Comparison of ENCODE assay signal across 12 mouse cellular contexts in the genomic region with DNA sequence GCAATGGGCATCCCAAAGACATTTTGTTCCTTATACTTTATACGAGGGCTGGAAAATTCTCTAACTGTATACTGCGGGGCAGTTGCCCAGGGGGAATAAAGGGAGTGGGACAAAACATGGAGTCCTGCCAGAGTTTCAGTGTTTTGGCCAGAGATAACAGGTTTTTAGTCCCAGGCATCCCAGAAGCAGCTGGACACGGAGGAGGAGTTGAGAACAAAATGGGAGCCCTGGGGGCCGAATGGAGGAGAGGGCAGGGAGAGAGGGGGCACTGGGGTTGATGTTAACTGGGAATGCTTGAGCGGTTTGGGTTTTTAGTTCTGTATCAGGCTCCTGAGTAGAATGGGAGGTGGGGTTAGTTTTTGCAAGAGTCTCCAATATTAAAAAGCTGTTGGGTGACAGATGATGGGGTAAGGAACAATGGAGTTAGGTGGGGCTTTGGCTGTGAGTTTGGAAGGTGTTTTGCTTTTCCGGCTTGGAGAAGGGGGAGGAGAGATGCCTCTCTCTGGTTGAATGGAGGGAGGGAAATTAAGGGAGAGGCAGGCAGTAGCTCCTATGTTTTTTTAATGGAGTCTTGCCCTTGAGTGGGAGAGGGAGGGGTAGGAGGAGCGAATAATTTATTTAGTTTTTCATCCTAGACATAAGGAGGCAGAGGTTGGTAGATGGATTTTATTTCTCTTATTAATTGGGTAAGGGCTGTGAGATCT. TPM values are rescaled to one million over a fixed set of nuclear protein-coding genes. Genes with fewer than 3 reads are reported as not detected.
A peak's percentile ranks its signal among the peaks of the same experiment; 100 is the strongest.
DNase-seq lines count a peak whose midpoint lies in the region; ATAC-seq and TF ChIP-seq lines count a peak whose summit lies in the region.
"Had no signal": no experiment of that assay in that cellular context is flagged by ENCODE, and none has a peak within 500 bp of the region (broad histone marks: within the 10 kb centered on the region; RNA-seq: fewer than 3 reads in every experiment).

No protein-coding gene starts in this region.

- no peak overlapping the region for H3K4me2 ChIP-seq in forebrain, embryonic 15.5 days (replicated peaks)
- H3K4me2 ChIP-seq in kidney, postnatal 0 days (ENCODE audit: low read length), result no peak overlapping the region
- H3K4me2 ChIP-seq in hindbrain, embryonic 16.5 days (ENCODE audit: low read length), result peak overlapping the region; percentile 15; the same call in 1 of the 2 replicates

- no peak for TF ChIP-seq EP300 in ES-Bruce4 (IDR thresholded peaks at IDR 0.05; ENCODE audit: insufficient read depth, low read depth, low read length)

- DNase-seq in forebrain, embryonic 10.5 days (ENCODE audit: extremely low spot score, low spot score), result no peak
- peak; percentile 36 for DNase-seq in kidney, postnatal 0 days (ENCODE audit: low spot score)
- DNase-seq in kidney, adult 8-10 months, result no peak
- no peak for DNase-seq in right cerebral cortex, postnatal 25 days
- no peak for DNase-seq in layer of hippocampus, postnatal 25 days (ENCODE audit: extremely low spot score in 1 of 2, low spot score in 1 of 2)
- DNase-seq: cerebellum, adult 9-11 months; thymus, adult 18-20 months had no signal

- WGBS in forebrain, embryonic 15.5 days, result 56% methylated on average over 7 of the region's 7 CpGs
- 91% methylated on average over 7 of the region's 7 CpGs for WGBS in forebrain, embryonic 10.5 days
- WGBS in kidney, postnatal 0 days, result 50% methylated on average over 7 of the region's 7 CpGs
- 59% methylated on average over 7 of the region's 7 CpGs for WGBS in hindbrain, embryonic 16.5 days

- ATAC-seq in forebrain, embryonic 15.5 days (replicated peaks), result no peak; the same call in 1 of the 2 replicates
- ATAC-seq in kidney, postnatal 0 days (replicated peaks; ENCODE audit: low FRiP score, low read depth), result 0 out of 2 replicates have a peak, but pooled peaks have one; percentile 10
- peak; percentile 75 for ATAC-seq in hindbrain, embryonic 16.5 days

- H3K4me1 ChIP-seq in forebrain, embryonic 15.5 days, result peaks cover 22% of the 10 kb centered on the region
- H3K4me1 ChIP-seq in forebrain, embryonic 10.5 days, result peaks cover 4% of the 10 kb centered on the region
- H3K4me1 ChIP-seq in kidney, postnatal 0 days (replicated peaks; ENCODE audit: insufficient read depth, low read length), result 0 out of 2 replicates have a peak, but pooled peaks cover 3% of the 10 kb centered on the region
- H3K4me1 ChIP-seq in ES-Bruce4 (ENCODE audit: control insufficient read depth, insufficient read depth, low read length), result peaks cover 3% of the 10 kb centered on the region
- peaks cover 4% of the 10 kb centered on the region for H3K4me1 ChIP-seq in hindbrain, embryonic 16.5 days (ENCODE audit: control insufficient read depth, insufficient read depth, low read depth, low read length)

- H3K9me3 ChIP-seq in forebrain, embryonic 15.5 days, result no peaks in the 10 kb centered on the region
- no peaks in the 10 kb centered on the region for H3K9me3 ChIP-seq in forebrain, embryonic 10.5 days
- H3K9me3 ChIP-seq in kidney, postnatal 0 days (replicated peaks; ENCODE audit: low read length), result no peaks in the 10 kb centered on the region
- no peaks in the 10 kb centered on the region for H3K9me3 ChIP-seq in ES-Bruce4 (replicated peaks; ENCODE audit: control insufficient read depth, insufficient read depth, low read length, poor library complexity, severe bottlenecking)
- H3K9me3 ChIP-seq in hindbrain, embryonic 16.5 days (ENCODE audit: control insufficient read depth, low read length), result no peaks in the 10 kb centered on the region
- H3K9me3 ChIP-seq: megakaryocyte, embryonic 14.5 days had no signal

- 0 out of 2 replicates have a peak overlapping the region, but pooled peaks have one; percentile 34 for H3K27ac ChIP-seq in forebrain, embryonic 15.5 days (replicated peaks)
- H3K27ac ChIP-seq in forebrain, embryonic 10.5 days, result no peak overlapping the region
- no peak overlapping the region for H3K27ac ChIP-seq in kidney, postnatal 0 days
- H3K27ac ChIP-seq in ES-Bruce4 (ENCODE audit: insufficient read depth, low read length), result peak overlapping the region; percentile 95
- H3K27ac ChIP-seq in hindbrain, embryonic 16.5 days (ENCODE audit: low read depth, low read length), result peak overlapping the region; percentile 48; the same call in 1 of the 2 replicates
- H3K27ac ChIP-seq: layer of hippocampus, adult 2 months had no signal

- no peak for TF ChIP-seq CTCF in kidney, postnatal 0 days (IDR thresholded peaks at IDR 0.05; ENCODE audit: low read depth)
- TF ChIP-seq CTCF in ES-Bruce4 (IDR thresholded peaks at IDR 0.05; ENCODE audit: low read depth, low read length), result no peak

- H3K9ac ChIP-seq in forebrain, embryonic 15.5 days (replicated peaks), result no peak overlapping the region
- H3K9ac ChIP-seq in kidney, postnatal 0 days (ENCODE audit: low read depth, low read length), result no peak overlapping the region
- peak overlapping the region; percentile 79; the same call in 1 of the 2 replicates for H3K9ac ChIP-seq in ES-Bruce4 (ENCODE audit: low read depth, poor library complexity, severe bottlenecking)
- no peak overlapping the region for H3K9ac ChIP-seq in hindbrain, embryonic 16.5 days (ENCODE audit: low read depth, low read length)

- TF ChIP-seq POLR2A in ES-Bruce4 (IDR thresholded peaks at IDR 0.05; ENCODE audit: insufficient read depth, low read length), result no peak

- H3K36me3 ChIP-seq in forebrain, embryonic 15.5 days, result peaks cover 35% of the 10 kb centered on the region
- H3K36me3 ChIP-seq in forebrain, embryonic 10.5 days (replicated peaks), result peaks cover 96% of the 10 kb centered on the region
- H3K36me3 ChIP-seq in kidney, postnatal 0 days (ENCODE audit: insufficient read depth, low read length), result peaks cover 10% of the 10 kb centered on the region; the same call in 1 of the 2 replicates
- H3K36me3 ChIP-seq in ES-Bruce4 (ENCODE audit: control insufficient read depth, insufficient read depth, low read length, poor library complexity, severe bottlenecking), result peaks cover 29% of the 10 kb centered on the region
- peaks cover 5% of the 10 kb centered on the region for H3K36me3 ChIP-seq in hindbrain, embryonic 16.5 days (ENCODE audit: control insufficient read depth, insufficient read depth, low read length)

- no peaks in the 10 kb centered on the region for H3K27me3 ChIP-seq in forebrain, embryonic 15.5 days
- H3K27me3 ChIP-seq in forebrain, embryonic 10.5 days (ENCODE audit: poor library complexity, severe bottlenecking), result no peaks in the 10 kb centered on the region
- H3K27me3 ChIP-seq in kidney, postnatal 0 days (ENCODE audit: insufficient read depth, low read length), result no peaks in the 10 kb centered on the region
- no peaks in the 10 kb centered on the region for H3K27me3 ChIP-seq in ES-Bruce4 (ENCODE audit: control insufficient read depth, insufficient read depth, low read length, poor library complexity, severe bottlenecking)
- H3K27me3 ChIP-seq in hindbrain, embryonic 16.5 days (replicated peaks; ENCODE audit: control insufficient read depth, insufficient read depth, low read length), result no peaks in the 10 kb centered on the region
- H3K27me3 ChIP-seq: megakaryocyte, embryonic 14.5 days had no signal

- no peak overlapping the region for H3K4me3 ChIP-seq in forebrain, embryonic 15.5 days
- no peak overlapping the region for H3K4me3 ChIP-seq in forebrain, embryonic 10.5 days
- H3K4me3 ChIP-seq in kidney, postnatal 0 days (replicated peaks; ENCODE audit: low read depth, low read length), result no peak overlapping the region
- peak overlapping the region; percentile 16; the same call in 1 of the 2 replicates for H3K4me3 ChIP-seq in ES-Bruce4 (ENCODE audit: low read depth, low read length)
- no peak overlapping the region for H3K4me3 ChIP-seq in hindbrain, embryonic 16.5 days (ENCODE audit: low read length)
- H3K4me3 ChIP-seq: layer of hippocampus, adult 2 months; megakaryocyte, embryonic 14.5 days had no signal

RNA-seq across cellular contexts. Expression of gene Cdk7, which starts 6.5 kb away (rescaled TPM):
- 55.0 and 56.2 TPM in 2 replicates for polyA plus RNA-seq in forebrain, embryonic 15.5 days (2015; fragmentation: Nextera tagmentation; extraction: Ambion mirVana)
- polyA plus RNA-seq in forebrain, embryonic 10.5 days (2016; fragmentation: Nextera tagmentation; extraction: Ambion mirVana), result 99.7 and 101 TPM in 2 replicates
- polyA plus RNA-seq in kidney, postnatal 0 days (2015; fragmentation: Nextera tagmentation; extraction: Ambion mirVana), result 87.2 and 89.1 TPM in 2 replicates
- polyA plus RNA-seq in ES-Bruce4 (2011; ENCODE audit: insufficient read depth, insufficient read length, low read depth, missing spikeins), result 93.2 and 102 TPM in 2 replicates
- 35.8 and 40.0 TPM in 2 replicates for polyA plus RNA-seq in hindbrain, embryonic 16.5 days (2015; fragmentation: Nextera tagmentation; extraction: Ambion mirVana)
- 10 to 100 TPM; 36.3 to 38.6 TPM for total RNA-seq in layer of hippocampus, postnatal 25 days (2021)

RNA-seq across cellular contexts. Expression of gene Mrps36, which starts 20.3 kb away (rescaled TPM):
- 111 and 119 TPM in 2 replicates for polyA plus RNA-seq in forebrain, embryonic 15.5 days (2015; fragmentation: Nextera tagmentation; extraction: Ambion mirVana)
- polyA plus RNA-seq in forebrain, embryonic 10.5 days (2016; fragmentation: Nextera tagmentation; extraction: Ambion mirVana), result 139 and 152 TPM in 2 replicates
- polyA plus RNA-seq in kidney, postnatal 0 days (2015; fragmentation: Nextera tagmentation; extraction: Ambion mirVana), result 255 and 260 TPM in 2 replicates
- polyA plus RNA-seq in ES-Bruce4 (2011; ENCODE audit: insufficient read depth, insufficient read length, low read depth, missing spikeins), result 108 and 110 TPM in 2 replicates
- polyA plus RNA-seq in hindbrain, embryonic 16.5 days (2015; fragmentation: Nextera tagmentation; extraction: Ambion mirVana), result 143 and 161 TPM in 2 replicates
- total RNA-seq in layer of hippocampus, postnatal 25 days (2021), result 10 to 100 TPM; 55.9 to 56.0 TPM

RNA-seq across cellular contexts. Expression of gene Cenph, which starts 51.5 kb away (rescaled TPM):
- polyA plus RNA-seq in forebrain, embryonic 15.5 days (2015; fragmentation: Nextera tagmentation; extraction: Ambion mirVana), result 16.2 and 16.3 TPM in 2 replicates
- 73.4 and 74.5 TPM in 2 replicates for polyA plus RNA-seq in forebrain, embryonic 10.5 days (2016; fragmentation: Nextera tagmentation; extraction: Ambion mirVana)
- 20.9 and 23.8 TPM in 2 replicates for polyA plus RNA-seq in kidney, postnatal 0 days (2015; fragmentation: Nextera tagmentation; extraction: Ambion mirVana)
- 52.4 and 58.8 TPM in 2 replicates for polyA plus RNA-seq in ES-Bruce4 (2011; ENCODE audit: insufficient read depth, insufficient read length, low read depth, missing spikeins)
- polyA plus RNA-seq in hindbrain, embryonic 16.5 days (2015; fragmentation: Nextera tagmentation; extraction: Ambion mirVana), result 6.5 and 7.6 TPM in 2 replicates
- 1 to 10 TPM in 1 of 2 experiments, under 1 TPM in 1; 0.42 to 1.1 TPM for total RNA-seq in layer of hippocampus, postnatal 25 days (2021)

RNA-seq across cellular contexts. Expression of gene Ccdc125, which starts 54.7 kb away (rescaled TPM):
- 1.7 and 1.8 TPM in 2 replicates for polyA plus RNA-seq in forebrain, embryonic 15.5 days (2015; fragmentation: Nextera tagmentation; extraction: Ambion mirVana)
- 3.7 and 3.9 TPM in 2 replicates for polyA plus RNA-seq in forebrain, embryonic 10.5 days (2016; fragmentation: Nextera tagmentation; extraction: Ambion mirVana)
- polyA plus RNA-seq in kidney, postnatal 0 days (2015; fragmentation: Nextera tagmentation; extraction: Ambion mirVana), result 6.1 and 6.8 TPM in 2 replicates
- polyA plus RNA-seq in ES-Bruce4 (2011; ENCODE audit: insufficient read depth, insufficient read length, low read depth, missing spikeins), result 3.6 and 3.8 TPM in 2 replicates
- polyA plus RNA-seq in hindbrain, embryonic 16.5 days (2015; fragmentation: Nextera tagmentation; extraction: Ambion mirVana), result 1.2 and 1.4 TPM in 2 replicates
- total RNA-seq in layer of hippocampus, postnatal 25 days (2021), result under 1 TPM; 0.17 to 0.42 TPM

Comparison
In these comparisons a context has a peak if more than half of its experiments do, and no peak if none do; other contexts are left out.
1. H3K27ac ChIP-seq: peak in forebrain, embryonic 15.5 days (single experiment), ES-Bruce4 (single experiment) and hindbrain, embryonic 16.5 days (single experiment); none in forebrain, embryonic 10.5 days (single experiment) and kidney, postnatal 0 days (single experiment).